Mouse (Mus musculus): ENCODE measurements at regions not wholly inside any gene's neighbourhood (a gene's known extent, or its start where the extent isn't known, plus 50 kb on each side); places are given as distances from the start of the nearest gene placed in this dataset.

- no peaks in the 10 kb centered on the region for H3K79me2 ChIP-seq (ENCODE audit: control insufficient read depth, insufficient read depth, low read length, poor library complexity)
- H3K4me1 ChIP-seq (ENCODE audit: control insufficient read depth in 1 of 2, insufficient read depth in 2 of 2, low read length in 2 of 2): no peaks in the 10 kb centered on the region
- H3K27ac ChIP-seq (ENCODE audit: control insufficient read depth, low read depth, low read length): no peak overlapping the region
- no peak overlapping the region for H3K9ac ChIP-seq (ENCODE audit: control insufficient read depth, low read depth, low read length, poor library complexity, severe bottlenecking)
- no peaks in the 10 kb centered on the region for H3K36me3 ChIP-seq (ENCODE audit: control insufficient read depth in 1 of 2, insufficient read depth in 2 of 2, low read length in 2 of 2)
- H3K4me3 ChIP-seq (ENCODE audit: control insufficient read depth in 1 of 2, insufficient read depth in 1 of 2, low read depth in 2 of 2, low read length in 2 of 2): no peak overlapping the region
- DNase-seq (ENCODE audit: low read depth, low spot score): no peak
- TF ChIP-seq MAX (IDR thresholded peaks at IDR 0.05; ENCODE audit: low read length): no peak
- TF ChIP-seq MXI1 (IDR thresholded peaks at IDR 0.05; ENCODE audit: low read depth, low read length): no peak
- TF ChIP-seq CHD1 (IDR thresholded peaks at IDR 0.05; ENCODE audit: low read depth, low read length): no peak
- TF ChIP-seq BHLHE40 (IDR thresholded peaks at IDR 0.05; ENCODE audit: borderline replicate concordance, low read depth, low read length): no peak
- TF ChIP-seq RCOR1 (IDR thresholded peaks at IDR 0.05; ENCODE audit: low read depth, low read length): no peak
- H3K27me3 ChIP-seq (ENCODE audit: control insufficient read depth in 1 of 2, insufficient read depth in 2 of 2, low read length in 2 of 2): no peaks in the 10 kb centered on the region
- H3K9me3 ChIP-seq (replicated peaks; ENCODE audit: insufficient read depth, low read length): no peaks in the 10 kb centered on the region
Observed at GRCm38 (mm10) chr8:128207138-128207537, 151.3 kb upstream of the Nrp1 start.

GRCm38 (mm10) chr8:128210761-128211160 lies 147.6 kb upstream of the Nrp1 start:
- no peaks in the 10 kb centered on the region for H3K4me1 ChIP-seq (ENCODE audit: control insufficient read depth in 1 of 2, insufficient read depth in 2 of 2, low read length in 2 of 2)

DNA sequence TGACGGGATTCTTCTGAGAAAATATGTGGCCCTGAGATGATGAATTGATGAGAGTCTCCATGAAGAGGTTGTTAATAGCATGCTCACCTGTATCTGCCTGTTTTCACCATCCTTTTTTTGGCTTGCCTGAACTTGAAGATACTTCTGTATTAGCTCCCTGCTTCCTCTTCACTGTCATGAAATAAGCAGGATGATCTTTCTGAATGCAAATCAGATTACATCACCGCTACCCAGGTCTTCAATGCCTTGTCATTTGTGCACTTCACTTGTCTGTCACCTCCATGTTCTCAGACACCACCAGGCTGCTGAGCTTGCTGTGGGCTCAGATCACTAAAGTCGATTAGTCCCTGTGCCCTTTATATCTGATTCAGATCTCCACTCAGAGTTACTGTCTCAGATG lies 146.2 kb upstream of the Nrp1 start:
- no peak overlapping the region for H3K9ac ChIP-seq (ENCODE audit: control insufficient read depth, low read depth, low read length, poor library complexity, severe bottlenecking)
- DNase-seq (ENCODE audit: low read depth, low spot score): no peak
- H3K27me3 ChIP-seq (ENCODE audit: control insufficient read depth in 1 of 2, insufficient read depth in 2 of 2, low read length in 2 of 2): no peaks in the 10 kb centered on the region
- no peaks in the 10 kb centered on the region for H3K79me2 ChIP-seq (ENCODE audit: control insufficient read depth, insufficient read depth, low read length, poor library complexity)
- no peaks in the 10 kb centered on the region for H3K9me3 ChIP-seq (replicated peaks; ENCODE audit: insufficient read depth, low read length)
- no peaks in the 10 kb centered on the region for H3K36me3 ChIP-seq (ENCODE audit: control insufficient read depth in 1 of 2, insufficient read depth in 2 of 2, low read length in 2 of 2)
- H3K27ac ChIP-seq (ENCODE audit: control insufficient read depth, low read depth, low read length): no peak overlapping the region
- H3K4me3 ChIP-seq (ENCODE audit: control insufficient read depth in 1 of 2, insufficient read depth in 1 of 2, low read depth in 2 of 2, low read length in 2 of 2): no peak overlapping the region
- TF ChIP-seq HCFC1 (IDR thresholded peaks at IDR 0.05; ENCODE audit: low read depth, low read length) (no peak), MXI1 (IDR thresholded peaks at IDR 0.05; ENCODE audit: low read depth, low read length) (no peak), MYC (IDR thresholded peaks at IDR 0.05; ENCODE audit: low read depth, low read length) (no peak)
- H3K4me1 ChIP-seq (ENCODE audit: control insufficient read depth in 1 of 2, insufficient read depth in 2 of 2, low read length in 2 of 2): no peaks in the 10 kb centered on the region

More at GRCm38 (mm10) chr8:128210761-128211160, 147.6 kb upstream of the Nrp1 start:
- Histone ChIP-seq H3K9ac (ENCODE audit: control insufficient read depth, low read depth, low read length, poor library complexity, severe bottlenecking) (no peak overlapping the region), H3K27me3 (ENCODE audit: control insufficient read depth in 1 of 2, insufficient read depth in 2 of 2, low read length in 2 of 2) (no peaks in the 10 kb centered on the region), H3K4me3 (ENCODE audit: control insufficient read depth in 1 of 2, insufficient read depth in 1 of 2, low read depth in 2 of 2, low read length in 2 of 2) (no peak overlapping the region), H3K36me3 (ENCODE audit: control insufficient read depth in 1 of 2, insufficient read depth in 2 of 2, low read length in 2 of 2) (no peaks in the 10 kb centered on the region), H3K9me3 (replicated peaks; ENCODE audit: insufficient read depth, low read length) (no peaks in the 10 kb centered on the region), H3K79me2 (ENCODE audit: control insufficient read depth, insufficient read depth, low read length, poor library complexity) (no peaks in the 10 kb centered on the region), H3K27ac (ENCODE audit: control insufficient read depth, low read depth, low read length) (no peak overlapping the region)
- no peak for TF ChIP-seq POLR2AphosphoS2 (IDR thresholded peaks at IDR 0.05; ENCODE audit: low read length)
- no peak for TF ChIP-seq MYC (IDR thresholded peaks at IDR 0.05; ENCODE audit: low read depth, low read length)
- TF ChIP-seq RAD21 (IDR thresholded peaks at IDR 0.05; ENCODE audit: low read depth, low read length): no peak
- no peak for DNase-seq (ENCODE audit: low read depth, low spot score)

- Histone ChIP-seq H3K79me2 (ENCODE audit: control insufficient read depth, insufficient read depth, low read length, poor library complexity) (no peaks in the 10 kb centered on the region), H3K36me3 (ENCODE audit: control insufficient read depth in 1 of 2, insufficient read depth in 2 of 2, low read length in 2 of 2) (no peaks in the 10 kb centered on the region), H3K4me3 (ENCODE audit: control insufficient read depth in 1 of 2, insufficient read depth in 1 of 2, low read depth in 2 of 2, low read length in 2 of 2) (no peak overlapping the region), H3K9me3 (replicated peaks; ENCODE audit: insufficient read depth, low read length) (no peaks in the 10 kb centered on the region), H3K27me3 (ENCODE audit: control insufficient read depth in 1 of 2, insufficient read depth in 2 of 2, low read length in 2 of 2) (no peaks in the 10 kb centered on the region), H3K9ac (ENCODE audit: control insufficient read depth, low read depth, low read length, poor library complexity, severe bottlenecking) (no peak overlapping the region), H3K27ac (ENCODE audit: control insufficient read depth, low read depth, low read length) (no peak overlapping the region), H3K4me1 (ENCODE audit: control insufficient read depth in 1 of 2, insufficient read depth in 2 of 2, low read length in 2 of 2) (no peaks in the 10 kb centered on the region)
- no peak for DNase-seq (ENCODE audit: low read depth, low spot score)
- TF ChIP-seq POLR2A (IDR thresholded peaks at IDR 0.05; ENCODE audit: control insufficient read depth in 1 of 2, insufficient read depth in 1 of 2, low read depth in 1 of 2, low read length in 2 of 2, poor library complexity in 1 of 2) (no peak), UBTF (IDR thresholded peaks at IDR 0.05; ENCODE audit: borderline replicate concordance, insufficient read depth, low read depth, low read length) (no peak), GATA1 (IDR thresholded peaks at IDR 0.05; ENCODE audit: low read depth, low read length) (no peak), ELF1 (IDR thresholded peaks at IDR 0.05; ENCODE audit: low read depth, low read length) (no peak), RCOR1 (IDR thresholded peaks at IDR 0.05; ENCODE audit: low read depth, low read length) (no peak), MEF2A (IDR thresholded peaks at IDR 0.05; ENCODE audit: extremely low read depth, insufficient replicate concordance, low read depth, low read length, poor library complexity, severe bottlenecking) (no peak), NELFE (IDR thresholded peaks at IDR 0.05; ENCODE audit: low read depth, low read length) (no peak), POLR2AphosphoS2 (IDR thresholded peaks at IDR 0.05; ENCODE audit: low read length) (no peak), KAT2A (conservative IDR thresholded peaks at IDR 0.05; ENCODE audit: low read depth, low read length) (no peak), CTCF (IDR thresholded peaks at IDR 0.05 in 2 of 3, conservative IDR thresholded peaks at IDR 0.05 in 1 of 3; ENCODE audit: control insufficient read depth in 1 of 3, insufficient read depth in 1 of 3, low read depth in 2 of 3, low read length in 3 of 3, poor library complexity in 1 of 3, severe bottlenecking in 1 of 3) (no peak), TCF12 (IDR thresholded peaks at IDR 0.05; ENCODE audit: low read depth, low read length) (no peak), MXI1 (IDR thresholded peaks at IDR 0.05; ENCODE audit: low read depth, low read length) (no peak), GABPA (IDR thresholded peaks at IDR 0.05; ENCODE audit: low read depth, low read length) (no peak), ETS1 (IDR thresholded peaks at IDR 0.05; ENCODE audit: low read depth, low read length) (no peak), MAZ (IDR thresholded peaks at IDR 0.05; ENCODE audit: low read depth, low read length) (no peak), MAX (IDR thresholded peaks at IDR 0.05; ENCODE audit: low read length) (no peak)
Observed at GRCm38 (mm10) chr8:128214256-128214655, 144.1 kb upstream of the Nrp1 start.
